Mouse (Mus musculus) T-helper 2 cell (primary cell): ENCODE results near the gene Slc6a16.
"Not testable (repeated sequence)": the region's sequence is repeated elsewhere in the genome, so short reads cannot be mapped to it uniquely, and the experiment has no call there.

Source experiments
- in situ Hi-C: fragments of 300-600 bp; cut with MboI, MseI; formaldehyde crosslinking; loops from one replicate; pipeline ENCODE4 v1.15.1; 2025; ENCODE audit warnings: high pct_unique_total_duplicates

Slc6a16 gene

DNA sequence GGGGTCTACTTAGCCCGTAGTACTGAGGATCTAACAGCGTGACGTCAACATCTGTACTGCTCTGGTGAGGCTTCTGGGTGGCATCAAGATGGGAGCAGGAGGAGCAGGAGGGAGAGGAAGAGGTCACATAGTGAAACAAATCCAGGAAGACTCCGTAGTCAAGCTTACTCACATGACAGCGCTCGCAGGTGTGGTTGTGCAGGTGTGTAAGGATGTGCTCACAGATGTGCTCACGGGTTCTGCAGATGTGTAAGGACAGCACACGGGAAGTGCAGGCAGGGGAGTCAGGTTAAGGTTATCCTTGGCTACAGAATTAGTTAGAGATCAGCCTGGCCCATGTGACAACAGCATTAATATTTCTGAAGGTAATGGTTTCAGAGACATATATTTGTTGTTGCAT, 12.9 kb downstream of the Slc6a16 start:
- in situ Hi-C loops: no loop called here

GRCm38 (mm10) chr7:45255822-45256221, 14.9 kb downstream of the Slc6a16 start:
- in situ Hi-C loops: not testable (repeated sequence)

GRCm38 (mm10) chr7:45257063-45257840, 16.4 kb downstream of the Slc6a16 start:
- in situ Hi-C loops: no loop called here

GRCm38 (mm10) chr7:45259281-45259680, 18.4 kb downstream of the Slc6a16 start:
- in situ Hi-C loops: no loop called here

GRCm38 (mm10) chr7:45262266-45262665, 21.4 kb downstream of the Slc6a16 start:
- in situ Hi-C loops: no loop called here

GRCm38 (mm10) chr7:45263006-45263607, 22.2 kb downstream of the Slc6a16 start:
- in situ Hi-C loops: no loop called here

- in situ Hi-C loops: no loop called here
Measured at GRCm38 (mm10) chr7:45264348-45264747, 23.5 kb downstream of the Slc6a16 start.

DNA sequence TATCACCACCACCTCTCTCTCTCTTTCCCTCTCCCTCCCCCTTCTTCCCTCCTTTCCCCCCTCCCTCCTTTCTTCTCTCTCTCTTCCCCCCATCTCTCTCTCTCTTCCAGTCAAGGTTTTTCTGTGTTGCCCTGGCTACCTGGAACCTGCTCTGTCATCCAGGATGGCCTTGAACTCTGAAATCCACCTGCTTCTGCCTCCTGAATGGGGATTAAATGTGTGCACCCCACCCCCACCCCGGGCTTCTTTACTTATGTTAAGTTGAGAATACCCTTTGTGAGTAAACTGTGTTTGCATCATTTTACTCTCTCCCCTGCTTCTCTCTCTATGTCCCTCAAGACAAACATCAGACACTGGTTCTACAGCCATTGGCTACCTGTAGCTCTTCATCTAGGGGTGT, 24.6 kb downstream of the Slc6a16 start:
- in situ Hi-C loops: no loop called here

GRCm38 (mm10) chr7:45272786-45273412, 32.0 kb downstream of the Slc6a16 start:
- in situ Hi-C loops: loop anchor here (10.0 kb wide), 1 partner anchor 1842 kb away; no protein-coding TSS in a partner anchor

DNA sequence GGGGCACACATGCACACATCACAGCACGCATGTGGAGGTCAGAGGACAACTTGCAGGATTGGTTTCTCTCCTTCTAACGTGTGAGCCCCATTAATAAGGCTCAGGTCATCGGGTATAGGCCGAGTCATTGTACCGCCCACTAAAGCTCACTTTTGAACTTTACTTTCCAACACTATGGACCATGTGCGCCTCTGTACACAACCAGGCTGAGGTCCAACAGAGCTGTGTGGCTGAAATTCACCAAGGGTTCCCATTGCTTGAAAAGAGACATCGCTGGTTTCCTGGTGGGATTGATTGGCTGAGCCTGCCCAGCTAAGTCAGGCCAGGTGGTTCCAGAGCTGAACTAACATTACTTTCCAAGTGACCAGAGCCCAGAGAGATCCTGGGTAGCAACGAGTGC, 32.8 kb downstream of the Slc6a16 start:
- in situ Hi-C loops: loop anchor here (10.0 kb wide), 1 partner anchor 1841 kb away; no protein-coding TSS in a partner anchor

- in situ Hi-C loops: loop anchor here (10.0 kb wide), 1 partner anchor 1838 kb away; no protein-coding TSS in a partner anchor
Measured at GRCm38 (mm10) chr7:45277136-45277760, 36.4 kb downstream of the Slc6a16 start, which contains the start of gene Slc6a21. Slc6a21 (plus strand) TSS chr7:45277513.

DNA sequence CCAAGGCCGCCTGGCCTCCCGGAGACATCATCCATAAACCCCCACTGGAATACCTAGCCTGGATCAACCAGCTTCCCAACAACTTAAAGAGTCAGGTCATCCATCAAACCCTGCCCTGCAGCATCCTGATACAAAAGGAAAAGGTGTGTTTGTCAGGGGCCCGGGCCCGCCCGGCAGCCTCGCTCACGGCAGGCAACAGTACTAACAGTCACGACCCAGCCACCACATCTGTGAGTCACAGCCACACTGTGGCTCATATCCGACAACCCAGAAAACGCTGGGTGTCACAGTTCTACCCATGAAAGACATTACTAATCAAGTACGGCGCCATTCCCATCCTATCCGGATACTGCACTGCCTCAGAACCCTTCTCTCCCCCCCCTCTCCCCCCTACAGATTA, 45.6 kb downstream of the Slc6a16 start:
- in situ Hi-C loops: no loop called here

DNA sequence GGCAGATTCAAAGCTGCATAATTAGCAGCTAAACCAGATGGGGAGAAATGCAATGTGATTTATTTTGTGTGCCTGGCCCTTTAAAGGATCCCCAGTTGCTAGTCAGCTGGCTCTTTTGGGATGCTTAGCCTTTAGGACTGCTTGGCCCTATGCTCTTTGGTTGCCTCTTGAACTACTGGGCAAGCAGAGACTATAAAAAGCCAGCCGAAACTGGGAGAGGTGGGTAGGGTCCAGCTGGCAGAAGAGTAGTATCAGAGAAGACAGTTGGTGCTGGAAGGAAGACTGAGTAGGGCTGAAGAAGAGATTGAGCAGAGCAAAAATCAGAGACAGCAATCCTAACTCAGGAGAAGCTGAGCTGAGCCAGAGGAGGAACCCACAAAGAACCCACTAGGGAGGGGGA, 55.7 kb downstream of the Slc6a16 start:
- in situ Hi-C loops: no loop called here

GRCm38 (mm10) chr7:45297563-45297962, 56.7 kb downstream of the Slc6a16 start:
- in situ Hi-C loops: no loop called here

DNA sequence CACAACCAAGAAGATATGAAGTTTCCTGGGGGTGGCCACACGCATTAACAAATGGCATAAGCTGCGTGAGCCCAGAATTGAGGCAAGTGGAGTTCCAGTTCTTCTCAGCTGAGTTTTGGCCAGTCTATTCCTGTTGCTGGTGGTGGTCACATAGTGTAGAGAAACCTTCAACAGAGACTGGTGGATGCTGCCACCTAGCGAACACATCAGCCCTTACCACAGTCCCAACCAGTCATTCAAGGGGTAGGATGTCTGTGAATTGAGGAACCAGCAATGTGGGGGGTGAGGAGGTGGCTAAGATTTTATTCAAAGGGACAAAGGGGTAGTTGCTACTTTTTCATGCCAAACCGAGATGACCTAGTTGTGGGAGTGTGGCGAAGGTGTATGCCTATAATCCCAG, 58.9 kb downstream of the Slc6a16 start:
- in situ Hi-C loops: no loop called here

GRCm38 (mm10) chr7:45300270-45300669, 59.4 kb downstream of the Slc6a16 start:
- in situ Hi-C loops: no loop called here

GRCm38 (mm10) chr7:45302626-45303025, 61.7 kb downstream of the Slc6a16 start:
- in situ Hi-C loops: no loop called here

DNA sequence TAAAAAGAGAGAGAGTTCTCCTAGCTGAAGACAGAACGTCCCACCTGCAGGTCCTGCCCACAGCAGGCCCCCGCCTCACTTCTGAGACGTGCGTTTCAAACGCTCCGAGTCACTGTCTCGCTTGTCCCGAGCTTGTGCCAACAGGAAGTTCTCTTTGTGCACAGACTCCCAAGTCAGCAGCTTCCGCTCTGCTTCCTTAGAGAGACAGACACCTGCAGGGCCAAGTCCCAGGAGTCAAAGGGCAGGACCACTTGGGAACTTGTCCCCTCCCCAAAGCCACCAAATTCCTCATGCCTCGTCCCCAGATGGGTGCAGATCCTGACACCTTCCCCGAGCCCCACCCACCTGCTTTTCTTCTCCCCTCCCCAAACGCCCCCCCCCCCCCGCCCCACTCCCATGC, 64.0 kb downstream of the Slc6a16 start:
- in situ Hi-C loops: loop anchor here (5.0 kb wide), 1 partner anchor 37 kb away; no protein-coding TSS in a partner anchor

DNA sequence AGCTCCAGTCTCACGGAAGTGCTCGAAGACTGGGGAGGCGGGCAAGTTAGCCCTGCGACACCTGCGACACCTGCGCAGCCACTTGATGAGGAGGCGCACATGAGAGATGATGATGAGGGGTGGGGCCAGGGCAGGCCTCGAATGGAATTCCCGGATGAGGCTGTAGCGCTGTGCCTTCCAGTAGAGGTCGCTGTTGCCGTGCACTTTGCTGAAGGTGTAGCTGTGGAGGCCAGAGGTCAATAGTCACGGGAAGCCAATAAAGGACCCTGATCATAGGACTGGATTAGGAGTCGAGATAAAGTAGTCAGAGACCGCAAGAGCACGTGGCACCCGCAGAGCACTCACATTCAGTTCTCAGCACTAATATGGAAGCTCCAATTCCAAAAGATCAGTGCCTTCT, 64.4 kb downstream of the Slc6a16 start:
- in situ Hi-C loops: loop anchor here (5.0 kb wide), 1 partner anchor 37 kb away; no protein-coding TSS in a partner anchor

DNA sequence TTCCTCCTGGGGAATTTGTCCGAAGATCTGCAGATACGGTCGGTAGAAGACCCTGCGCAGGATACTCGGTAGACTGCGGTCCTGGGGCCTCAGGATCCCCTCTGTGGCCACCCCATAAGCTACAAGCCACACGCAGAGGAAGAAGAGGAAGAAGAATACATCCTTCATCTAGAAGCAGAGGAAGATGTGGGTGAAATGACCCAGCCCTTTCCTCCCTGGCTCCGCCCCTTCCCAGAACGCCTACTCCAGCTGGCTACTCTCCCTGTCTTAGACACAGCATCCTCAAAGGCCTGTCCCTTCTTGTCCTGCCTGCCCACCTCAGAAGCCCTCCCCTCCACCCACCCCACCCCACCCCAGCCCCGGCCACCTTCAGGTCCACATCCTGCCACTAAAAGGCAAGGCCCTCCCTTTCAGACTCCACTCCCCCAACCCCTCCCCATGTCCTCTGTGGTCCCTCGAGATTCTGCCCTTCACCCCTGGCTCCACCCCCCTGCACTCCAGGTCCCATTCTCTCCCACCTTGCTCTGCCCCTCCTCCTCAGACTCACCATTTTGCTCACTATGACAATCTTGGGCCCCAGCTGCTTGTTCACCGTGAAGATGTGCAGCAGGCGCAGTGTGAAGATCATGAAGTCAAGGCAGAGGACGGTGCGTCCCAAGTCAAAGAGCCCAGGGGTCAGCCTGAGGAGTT, 67.8 kb downstream of the Slc6a16 start:
- in situ Hi-C loops: loop anchor here (5.0 kb wide), 1 partner anchor 34 kb away; no protein-coding TSS in a partner anchor

DNA sequence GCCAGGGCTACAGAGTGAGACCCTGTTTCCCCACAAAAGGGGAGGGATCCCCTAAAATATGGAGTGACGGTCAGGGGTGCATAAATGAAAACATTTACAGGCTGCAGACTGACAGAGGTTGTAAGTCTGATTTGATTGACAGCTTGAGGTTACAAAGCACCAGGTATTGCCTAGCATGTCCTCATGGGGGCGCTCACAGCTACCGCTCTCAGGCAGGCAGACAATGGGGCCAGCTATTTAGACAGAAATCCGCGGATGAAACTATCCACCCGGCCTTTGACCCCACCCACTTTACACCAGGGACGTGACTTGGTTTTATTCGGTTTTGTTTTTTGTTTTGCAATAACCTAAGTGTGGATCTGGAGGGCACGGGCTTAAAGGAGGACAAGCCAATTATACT, 68.6 kb downstream of the Slc6a16 start:
- in situ Hi-C loops: loop anchor here (5.0 kb wide), 1 partner anchor 33 kb away; no protein-coding TSS in a partner anchor
